Mouse (Mus musculus) embryonic facial prominence, embryonic 10.5 days (tissue): ENCODE data around the gene Upk3b. TPM values are rescaled to one million over a fixed set of nuclear protein-coding genes. Genes with fewer than 3 reads are reported as not detected.
"Not testable (repeated sequence)": the region's sequence is repeated elsewhere in the genome, so short reads cannot be mapped to it uniquely, and the experiment has no call there.

ENCODE experiments used
- DNase-seq: peaks from one replicate; pipeline ENCODE4 v3.0.0-alpha.2; 2017; ENCODE audit warnings: low spot score
- H3K27ac ChIP-seq: fragments of 300-500 bp; sonication (generic); replicated peaks from 2 replicates; pipeline ENCODE4 v1.5.1; 2016; ENCODE audit warnings: mild to moderate bottlenecking
- H3K27me3 ChIP-seq: fragments of 300-500 bp; sonication (generic); replicated peaks from 2 replicates; pipeline ENCODE4 v1.6.1; 2016; ENCODE audit warnings: low read depth, mild to moderate bottlenecking; ENCODE audit not compliant: poor library complexity, severe bottlenecking
- H3K36me3 ChIP-seq: fragments of 300-500 bp; sonication (generic); replicated peaks from 2 replicates; pipeline ENCODE4 v1.6.1; 2016; ENCODE audit warnings: mild to moderate bottlenecking, moderate library complexity
- H3K4me1 ChIP-seq: fragments of 300-500 bp; sonication (generic); 2 replicates; pipeline ENCODE4 v1.6.1; 2016
- H3K4me3 ChIP-seq: fragments of 300-500 bp; sonication (generic); 2 replicates; pipeline ENCODE4 v1.5.1; 2016; ENCODE audit warnings: mild to moderate bottlenecking, moderate library complexity
- H3K9me3 ChIP-seq: fragments of 300-500 bp; sonication (generic); 2 replicates; pipeline ENCODE4 v1.6.1; 2016; ENCODE audit warnings: mild to moderate bottlenecking
- WGBS: fragments of 180-500 bp; shearing (Covaris S2); methylation state at CpG from one replicate; pipeline ENCODE4 v1.1.7; 2016; 5-methylcytosine and 5-hydroxymethylcytosine counted together
- polyA plus RNA-seq: library from polyadenylated mRNA; unstranded; fragments of >200 nt; fragmentation: Nextera tagmentation; extraction: Ambion mirVana; gene quantifications from 2 replicates; pipeline ENCODE4 v1.2.1, GENCODE M21; 2016

Gene Upk3b
- polyA plus RNA-seq, 1 experiment from 2014 or later, result 0.32 TPM

DNA sequence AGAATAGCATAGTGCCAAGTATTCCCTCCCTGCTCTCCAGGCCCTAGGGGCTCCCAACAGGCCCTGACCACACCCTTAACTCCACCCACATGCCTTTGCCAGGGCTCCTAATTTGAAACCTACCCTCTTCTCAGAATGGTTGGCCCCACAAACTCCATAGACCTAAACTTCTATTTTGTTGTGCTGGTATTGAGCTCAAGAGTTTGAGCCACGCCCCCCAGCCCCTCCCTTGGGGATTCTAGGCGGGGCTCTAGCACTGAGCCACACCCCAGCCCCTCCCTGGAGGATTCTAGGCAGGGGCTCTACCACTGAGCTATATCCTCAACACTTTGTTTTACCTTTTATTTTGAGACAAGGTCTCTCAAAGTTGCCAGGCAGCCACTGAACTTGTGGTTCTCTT lies 3.0 kb downstream of the Upk3b start:
- H3K9me3 ChIP-seq, result no peaks in the 10 kb centered on the region
- H3K4me3 ChIP-seq, result no peak overlapping the region
- DNase-seq, result no peak
- H3K4me1 ChIP-seq, result peaks cover 22% of the 10 kb centered on the region
- H3K36me3 ChIP-seq, result no peaks in the 10 kb centered on the region
- 36% methylated on average over 2 of the region's 2 CpGs for WGBS
- no peak overlapping the region for H3K27ac ChIP-seq
- no peaks in the 10 kb centered on the region for H3K27me3 ChIP-seq

DNA sequence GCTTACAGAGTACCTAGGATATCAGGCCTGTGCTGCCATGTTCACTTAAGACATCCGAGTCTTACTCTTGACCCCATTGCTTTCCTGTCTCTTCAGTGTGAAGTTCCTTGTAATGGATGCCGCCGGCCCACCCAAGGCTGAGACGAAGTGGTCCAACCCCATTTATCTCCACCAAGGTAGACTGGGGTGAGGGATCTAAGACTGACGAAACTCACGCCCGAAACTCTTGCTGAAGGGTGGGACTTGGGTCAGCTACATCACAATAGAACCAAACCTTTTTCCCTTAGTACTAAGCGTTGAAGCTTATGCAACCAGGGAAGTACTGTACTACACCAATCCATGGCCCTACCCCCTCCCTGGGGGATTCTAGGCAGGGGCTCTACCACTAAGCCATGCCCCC lies 3.4 kb downstream of the Upk3b start:
- DNase-seq, result no peak
- H3K36me3 ChIP-seq, result no peaks in the 10 kb centered on the region
- H3K4me1 ChIP-seq, result peaks cover 26% of the 10 kb centered on the region
- 93% methylated on average over 8 of the region's 8 CpGs for WGBS
- no peaks in the 10 kb centered on the region for H3K27me3 ChIP-seq
- H3K9me3 ChIP-seq, result no peaks in the 10 kb centered on the region
- H3K27ac ChIP-seq, result no peak overlapping the region
- H3K4me3 ChIP-seq, result no peak overlapping the region

DNA sequence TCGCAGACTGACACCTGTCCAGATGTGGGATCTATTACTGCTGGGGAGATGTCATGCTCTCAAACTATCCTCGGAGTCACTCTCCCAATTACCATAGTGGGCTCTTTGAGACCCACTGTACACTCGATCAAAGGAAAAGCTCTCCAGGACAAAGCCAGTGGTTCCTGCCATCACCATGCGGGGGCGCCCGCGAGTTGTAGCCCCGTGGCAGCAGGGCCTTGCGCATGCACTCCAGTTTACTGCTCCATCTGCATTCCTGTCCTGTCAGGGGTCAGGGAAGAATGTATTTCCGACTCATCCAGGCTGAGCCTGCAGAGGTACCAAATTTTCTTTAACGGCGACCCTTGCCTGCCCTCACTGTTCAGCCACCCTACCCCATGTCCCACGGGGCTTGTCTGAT lies 6.6 kb downstream of the Upk3b start:
- Histone ChIP-seq H3K27me3 (no peaks in the 10 kb centered on the region), H3K9me3 (no peaks in the 10 kb centered on the region), H3K36me3 (no peaks in the 10 kb centered on the region), H3K4me3 (no peak overlapping the region), H3K27ac (no peak overlapping the region), H3K4me1 (peaks cover 29% of the 10 kb centered on the region)
- no peak for DNase-seq
- WGBS, result 76% methylated on average over 13 of the region's 13 CpGs

DNA sequence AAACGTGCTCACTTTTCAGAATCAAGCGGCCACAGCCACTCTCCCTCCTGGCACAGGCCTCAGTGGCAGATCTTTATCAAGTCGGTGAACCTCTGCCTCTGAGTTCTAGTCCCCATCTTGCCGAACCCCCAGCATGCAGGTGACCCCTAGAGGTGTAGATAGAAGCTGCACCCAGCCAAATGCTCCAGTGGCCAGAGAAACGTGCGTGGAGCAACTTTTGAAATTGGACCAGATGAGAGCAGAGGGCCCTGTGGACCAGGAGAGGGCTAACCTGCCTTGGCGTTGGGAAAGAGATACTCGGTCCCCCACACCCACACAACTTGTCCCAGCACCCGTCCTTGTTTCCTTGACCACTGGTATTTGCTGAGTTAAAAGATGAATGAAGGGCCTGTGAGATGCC lies 7.1 kb downstream of the Upk3b start:
- no peaks in the 10 kb centered on the region for H3K9me3 ChIP-seq
- no peaks in the 10 kb centered on the region for H3K36me3 ChIP-seq
- no peak overlapping the region for H3K4me3 ChIP-seq
- H3K27ac ChIP-seq, result no peak overlapping the region
- DNase-seq, result peak; percentile 41
- 46% methylated on average over 9 of the region's 9 CpGs for WGBS
- peaks cover 25% of the 10 kb centered on the region for H3K4me1 ChIP-seq
- H3K27me3 ChIP-seq, result no peaks in the 10 kb centered on the region

GRCm38 (mm10) chr5:136045987-136046386 lies 7.7 kb downstream of the Upk3b start:
- 6% methylated on average over 10 of the region's 10 CpGs for WGBS
- Histone ChIP-seq H3K27me3 (no peaks in the 10 kb centered on the region), H3K4me1 (peaks cover 26% of the 10 kb centered on the region), H3K9me3 (no peaks in the 10 kb centered on the region), H3K4me3 (no peak overlapping the region), H3K36me3 (no peaks in the 10 kb centered on the region), H3K27ac (no peak overlapping the region)
- DNase-seq, result peak; percentile 91

GRCm38 (mm10) chr5:136048541-136048940 lies 10.2 kb downstream of the Upk3b start:
- not testable (repeated sequence) for H3K4me3 ChIP-seq, H3K9me3 ChIP-seq, H3K36me3 ChIP-seq, H3K27ac ChIP-seq, H3K27me3 ChIP-seq, DNase-seq
- H3K4me1 ChIP-seq, result peaks cover 34% of the 10 kb centered on the region

- no peaks in the 10 kb centered on the region for H3K36me3 ChIP-seq
- 78% methylated on average over 6 of the region's 6 CpGs for WGBS
- no peak overlapping the region for H3K27ac ChIP-seq
- no peak for DNase-seq
- H3K9me3 ChIP-seq, result no peaks in the 10 kb centered on the region
- no peak overlapping the region for H3K4me3 ChIP-seq
- H3K27me3 ChIP-seq, result no peaks in the 10 kb centered on the region
- H3K4me1 ChIP-seq, result peaks cover 31% of the 10 kb centered on the region
Measured at GRCm38 (mm10) chr5:136049926-136050325, 11.6 kb downstream of the Upk3b start.

GRCm38 (mm10) chr5:136051231-136052085 lies 13.2 kb downstream of the Upk3b start:
- Histone ChIP-seq H3K27me3 (no peaks in the 10 kb centered on the region), H3K9me3 (no peaks in the 10 kb centered on the region), H3K27ac (peak overlapping the region; percentile 83), H3K36me3 (no peaks in the 10 kb centered on the region), H3K4me3 (peak overlapping the region; percentile 23; the same call in 1 of the 2 replicates), H3K4me1 (peaks cover 22% of the 10 kb centered on the region)
- peak; percentile 70 for DNase-seq
- 15% methylated on average over 10 of the region's 10 CpGs for WGBS

GRCm38 (mm10) chr5:136052861-136053655 lies 14.8 kb downstream of the Upk3b start:
- no peaks in the 10 kb centered on the region for H3K36me3 ChIP-seq

GRCm38 (mm10) chr5:136054301-136055077 lies 16.2 kb downstream of the Upk3b start, which contains the start of gene Upk3bl:
TSS of gene Upk3bl (plus strand) at chr5:136054492.
- no peak for DNase-seq
- WGBS, result 92% methylated on average over 11 of the region's 11 CpGs
- Histone ChIP-seq H3K4me3 (no peak within 1 kb of the TSS), H3K27me3 (peaks cover 6% of the 10 kb centered on the region), H3K9me3 (no peaks in the 10 kb centered on the region), H3K4me1 (peaks cover 22% of the 10 kb centered on the region), H3K27ac (no peak within 1 kb of the TSS), H3K36me3 (no peaks in the 10 kb centered on the region)

More at GRCm38 (mm10) chr5:136052861-136053655, 14.8 kb downstream of the Upk3b start:
- 82% methylated on average over 8 of the region's 8 CpGs for WGBS
- Histone ChIP-seq H3K27ac (no peak overlapping the region), H3K9me3 (no peaks in the 10 kb centered on the region), H3K4me1 (peaks cover 25% of the 10 kb centered on the region), H3K4me3 (no peak overlapping the region), H3K27me3 (peaks cover 6% of the 10 kb centered on the region)
- DNase-seq, result no peak

DNA sequence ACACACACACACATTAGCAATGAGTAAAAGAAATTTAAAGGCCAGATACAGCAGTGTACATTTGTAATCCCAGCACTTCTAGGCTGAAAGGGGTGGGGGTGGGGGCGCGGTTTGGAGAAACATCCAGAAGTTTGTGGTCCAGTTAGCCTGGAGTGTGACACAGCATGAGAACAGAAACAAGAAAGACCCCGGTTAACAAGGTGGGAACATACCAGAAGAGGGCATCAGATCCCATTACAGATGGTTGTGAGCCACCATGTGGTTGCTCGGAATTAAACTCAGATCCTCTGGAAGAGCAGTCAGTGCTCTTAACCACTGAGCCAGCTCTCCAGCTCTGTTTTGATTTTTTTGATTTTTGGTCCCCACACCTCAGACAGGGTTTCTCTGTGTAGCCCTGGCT lies 17.8 kb downstream of the Upk3b start:
- H3K27ac ChIP-seq, result no peak overlapping the region
- H3K4me1 ChIP-seq, result peaks cover 26% of the 10 kb centered on the region
- no peaks in the 10 kb centered on the region for H3K9me3 ChIP-seq
- H3K36me3 ChIP-seq, result no peaks in the 10 kb centered on the region
- no peak for DNase-seq
- 41% methylated on average over 4 of the region's 4 CpGs for WGBS
- H3K4me3 ChIP-seq, result no peak overlapping the region
- H3K27me3 ChIP-seq, result peaks cover 18% of the 10 kb centered on the region

DNA sequence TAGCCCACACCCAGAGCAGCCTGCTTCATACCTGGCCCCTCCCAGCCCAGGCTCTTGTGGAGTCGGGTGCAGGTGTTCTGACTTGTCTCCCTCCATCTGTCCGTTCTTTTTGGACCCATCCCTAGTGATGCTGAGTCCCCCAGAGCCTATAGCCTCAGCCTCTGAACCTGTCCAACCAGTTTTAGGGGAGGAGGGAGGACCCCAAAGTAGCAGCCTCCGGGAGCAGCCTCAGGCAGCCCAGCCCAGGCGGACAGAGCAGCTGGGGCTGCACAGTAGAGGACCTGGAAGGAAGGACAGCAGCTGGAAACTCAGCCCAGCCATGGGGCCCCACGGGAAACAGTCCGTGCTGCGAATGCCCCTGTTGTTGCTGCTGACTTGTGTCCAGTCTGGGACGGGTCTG lies 18.8 kb downstream of the Upk3b start:
- DNase-seq, result peak; percentile 35
- Histone ChIP-seq H3K9me3 (no peaks in the 10 kb centered on the region), H3K27me3 (peaks cover 22% of the 10 kb centered on the region), H3K4me1 (peaks cover 20% of the 10 kb centered on the region), H3K4me3 (peak overlapping the region; percentile 17; the same call in 1 of the 2 replicates), H3K36me3 (no peaks in the 10 kb centered on the region), H3K27ac (0 out of 2 replicates have a peak overlapping the region, but pooled peaks have one; percentile 44)
- 25% methylated on average over 8 of the region's 8 CpGs for WGBS
